Mouse (Mus musculus) kidney, embryonic 14.5 days (tissue): Measurements from ENCODE around the gene Olfr203. TPM values are rescaled to one million over a fixed set of nuclear protein-coding genes. Genes with fewer than 3 reads are reported as not detected.
"Not testable (repeated sequence)": the region's sequence is repeated elsewhere in the genome, so short reads cannot be mapped to it uniquely, and the experiment has no call there.

Source experiments
- ATAC-seq: fragments of 200-750 bp; cut with Nextera tagmentation; 2 replicates; pipeline ENCODE4 v1.8.0; 2017; ENCODE audit warnings: moderate number of reproducible peaks, mild to moderate bottlenecking, moderate TSS enrichment, moderate library complexity; ENCODE audit not compliant: low FRiP score, low TSS enrichment
- H3K27ac ChIP-seq: fragments of 300-500 bp; sonication (generic); 2 replicates; pipeline ENCODE4 v1.5.1; 2014; ENCODE audit warnings: low read depth, mild to moderate bottlenecking, low read length, moderate library complexity, mixed read lengths
- H3K27me3 ChIP-seq: fragments of 300-500 bp; sonication (generic); 2 replicates; pipeline ENCODE4 v1.6.1; 2014; ENCODE audit warnings: mild to moderate bottlenecking, low read length; ENCODE audit not compliant: control insufficient read depth, insufficient read depth
- H3K36me3 ChIP-seq: fragments of 300-500 bp; sonication (generic); 2 replicates; pipeline ENCODE4 v1.6.1; 2014; ENCODE audit warnings: low read length, mixed read lengths; ENCODE audit not compliant: control insufficient read depth, insufficient read depth
- H3K4me1 ChIP-seq: fragments of 300-500 bp; sonication (generic); 2 replicates; pipeline ENCODE4 v1.6.1; 2014; ENCODE audit warnings: low read length, mixed read lengths; ENCODE audit not compliant: control insufficient read depth, insufficient read depth
- H3K4me2 ChIP-seq: fragments of 300-500 bp; sonication (generic); replicated peaks from 2 replicates; pipeline ENCODE4 v1.6.1; 2014; ENCODE audit warnings: low read depth, mild to moderate bottlenecking, low read length
- H3K4me3 ChIP-seq: fragments of 300-500 bp; sonication (generic); 2 replicates; pipeline ENCODE4 v1.5.1; 2014; ENCODE audit warnings: mild to moderate bottlenecking, low read length
- H3K9ac ChIP-seq: fragments of 300-500 bp; sonication (generic); 2 replicates; pipeline ENCODE4 v1.6.1; 2014; ENCODE audit warnings: low read depth, mild to moderate bottlenecking, low read length, moderate library complexity
- H3K9me3 ChIP-seq: fragments of 300-500 bp; sonication (generic); 2 replicates; pipeline ENCODE4 v1.6.1; 2016; ENCODE audit warnings: low read length; ENCODE audit not compliant: control insufficient read depth
- WGBS: fragments of 180-500 bp; shearing (Covaris S2); extraction: QIAGEN DNeasy Blood & Tissue Kit; methylation state at CpG from one replicate; pipeline ENCODE4 v1.1.7; 2014; 5-methylcytosine and 5-hydroxymethylcytosine counted together
- polyA plus RNA-seq: library from polyadenylated mRNA; unstranded; fragments of >200 nt; fragmentation: Nextera tagmentation; extraction: Ambion mirVana; gene quantifications from 2 replicates; pipeline ENCODE4 v1.2.1, GENCODE M21; 2014

Gene Olfr203
- not detected in 2 replicates for polyA plus RNA-seq

DNA sequence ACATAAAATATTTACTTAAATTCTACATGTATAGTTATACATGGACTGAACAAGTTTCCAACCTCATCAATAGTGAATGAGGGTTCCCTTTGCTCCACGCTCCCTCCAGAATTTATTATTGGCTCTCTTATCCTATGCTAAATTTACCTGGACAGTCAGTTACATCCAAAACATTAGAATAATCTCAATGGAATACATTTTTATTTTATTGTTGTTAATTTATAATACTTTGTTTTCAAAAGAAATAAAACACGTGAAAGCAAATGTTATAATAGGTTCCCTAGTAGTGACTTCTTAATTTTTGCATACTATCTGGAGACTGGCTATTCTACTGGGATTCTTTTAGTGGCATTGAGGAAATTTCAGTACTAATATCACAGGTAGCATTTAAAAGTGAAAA lies at the start of gene Olfr203:
TSS of gene Olfr203 (plus strand) at position 301 of the 400 bp plus-strand sequence.
- ATAC-seq = no peak
- no peak within 1 kb of the TSS for H3K4me3 ChIP-seq
- WGBS = 86% methylated on average over 2 of the region's 2 CpGs

DNA sequence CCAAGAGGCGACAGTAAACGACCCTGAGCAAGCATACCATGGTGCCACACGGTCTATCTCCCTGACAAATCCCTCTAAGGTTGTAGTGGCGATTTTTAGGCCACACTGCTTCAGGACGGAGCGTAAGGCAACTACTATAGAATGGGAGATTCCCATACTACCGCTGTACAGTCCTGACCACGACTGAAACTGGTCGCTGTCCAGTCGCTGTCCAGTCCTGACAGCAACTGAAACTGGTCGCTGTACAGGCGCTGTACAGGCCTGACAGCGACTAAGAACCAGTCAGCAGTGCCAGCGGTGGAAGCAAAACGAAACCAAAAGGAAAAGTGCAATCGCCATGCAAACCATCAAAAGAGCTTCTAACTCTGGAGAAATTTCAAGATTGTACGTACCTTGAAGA lies 49.0 kb upstream of the Olfr203 start:
- no peak for ATAC-seq

More for the DNA sequence above, at the start of gene Olfr203:
- H3K9ac ChIP-seq = no peak within 1 kb of the TSS
- H3K4me1 ChIP-seq = no peaks in the 10 kb centered on the region
- no peak within 1 kb of the TSS for H3K27ac ChIP-seq
- no peaks in the 10 kb centered on the region for H3K9me3 ChIP-seq
- H3K4me2 ChIP-seq = no peak within 1 kb of the TSS
- no peaks in the 10 kb centered on the region for H3K27me3 ChIP-seq
- H3K36me3 ChIP-seq = no peaks in the 10 kb centered on the region

DNA sequence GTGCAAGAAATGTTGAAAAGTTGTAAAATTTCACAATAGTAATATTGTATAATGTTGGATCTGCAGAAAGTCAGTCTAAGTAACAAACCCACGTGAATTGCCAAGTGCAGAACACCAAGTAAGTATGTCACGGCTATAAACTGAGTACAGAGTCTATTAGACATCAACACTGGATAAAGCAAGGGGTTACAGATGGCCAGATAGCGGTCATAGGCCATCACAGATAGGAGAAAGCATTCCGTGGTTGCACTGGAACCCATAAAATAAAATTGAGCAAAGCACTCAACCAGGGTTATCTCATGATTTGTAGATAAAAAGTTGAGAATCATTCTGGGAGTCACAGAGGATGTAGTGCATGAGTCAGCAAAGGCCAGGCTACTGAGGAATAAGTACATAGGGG lies 29.6 kb upstream of the Olfr203 start:
- not testable (repeated sequence) for ATAC-seq, H3K9me3 ChIP-seq

More for the DNA sequence above, 49.0 kb upstream of the Olfr203 start:
- Histone ChIP-seq H3K4me2 (no peak overlapping the region), H3K4me1 (no peaks in the 10 kb centered on the region), H3K36me3 (no peaks in the 10 kb centered on the region), H3K4me3 (no peak overlapping the region), H3K9ac (no peak overlapping the region), H3K27me3 (no peaks in the 10 kb centered on the region), H3K9me3 (no peaks in the 10 kb centered on the region), H3K27ac (no peak overlapping the region)
- 87% methylated on average over 17 of the region's 17 CpGs for WGBS

DNA sequence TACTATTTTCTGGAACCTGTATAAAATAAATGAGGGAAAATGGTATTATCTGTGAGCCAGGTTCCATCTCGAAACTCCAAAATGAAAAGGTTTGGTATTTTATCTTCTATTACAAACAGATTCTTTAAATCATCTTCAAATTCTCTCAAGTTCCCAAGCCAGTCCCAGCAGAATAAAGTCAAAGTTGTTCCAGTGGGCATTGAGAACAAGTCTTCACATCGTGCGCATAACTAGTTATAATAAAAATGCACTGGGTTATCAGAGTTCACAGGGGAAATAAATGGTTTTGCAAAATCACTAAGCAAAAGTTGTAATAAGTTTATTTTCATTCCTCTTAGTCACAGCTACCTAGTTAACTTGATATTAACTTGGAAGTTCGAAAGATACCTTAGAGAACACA lies 26.1 kb upstream of the Olfr203 start, which contains the start of gene Olfr201:
TSS of gene Olfr201 (minus strand) at position 101 of the 400 bp plus-strand sequence.
- WGBS = 87% methylated on average over 4 of the region's 4 CpGs
- H3K27ac ChIP-seq, ATAC-seq, H3K27me3 ChIP-seq, H3K4me1 ChIP-seq, H3K36me3 ChIP-seq, H3K4me3 ChIP-seq, H3K4me2 ChIP-seq, H3K9me3 ChIP-seq, H3K9ac ChIP-seq: not testable (repeated sequence)

More for the DNA sequence above, 29.6 kb upstream of the Olfr203 start:
- 73% methylated on average over 4 of the region's 4 CpGs for WGBS
- H3K4me3 ChIP-seq, H3K27ac ChIP-seq, H3K4me2 ChIP-seq, H3K27me3 ChIP-seq, H3K9ac ChIP-seq, H3K4me1 ChIP-seq, H3K36me3 ChIP-seq: not testable (repeated sequence)

DNA sequence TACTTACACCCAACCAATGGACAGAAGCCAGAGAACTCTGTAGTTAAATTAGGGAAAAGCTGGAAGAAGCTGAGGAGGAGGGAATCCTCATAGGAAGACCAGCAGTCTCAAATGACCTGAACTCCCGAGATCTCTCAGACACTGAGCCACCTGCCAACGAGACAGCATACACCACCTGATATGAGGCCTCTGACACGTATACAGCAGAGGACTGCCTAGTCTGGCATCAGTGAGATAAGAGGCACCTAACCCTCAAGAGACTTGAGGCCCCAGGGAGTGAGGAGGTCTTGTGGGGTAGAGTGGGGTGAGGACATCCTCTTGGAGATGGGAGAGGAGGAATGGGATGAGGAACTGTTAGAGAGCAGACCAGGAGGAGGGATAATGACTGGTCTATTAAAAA lies 18.1 kb upstream of the Olfr203 start:
- WGBS = 63% methylated on average over 3 of the region's 3 CpGs
- H3K4me1 ChIP-seq = no peaks in the 10 kb centered on the region
- H3K27me3 ChIP-seq = no peaks in the 10 kb centered on the region
- H3K4me2 ChIP-seq = no peak overlapping the region
- ATAC-seq = no peak
- H3K4me3 ChIP-seq = no peak overlapping the region
- no peaks in the 10 kb centered on the region for H3K36me3 ChIP-seq
- no peak overlapping the region for H3K27ac ChIP-seq
- no peaks in the 10 kb centered on the region for H3K9me3 ChIP-seq
- no peak overlapping the region for H3K9ac ChIP-seq

DNA sequence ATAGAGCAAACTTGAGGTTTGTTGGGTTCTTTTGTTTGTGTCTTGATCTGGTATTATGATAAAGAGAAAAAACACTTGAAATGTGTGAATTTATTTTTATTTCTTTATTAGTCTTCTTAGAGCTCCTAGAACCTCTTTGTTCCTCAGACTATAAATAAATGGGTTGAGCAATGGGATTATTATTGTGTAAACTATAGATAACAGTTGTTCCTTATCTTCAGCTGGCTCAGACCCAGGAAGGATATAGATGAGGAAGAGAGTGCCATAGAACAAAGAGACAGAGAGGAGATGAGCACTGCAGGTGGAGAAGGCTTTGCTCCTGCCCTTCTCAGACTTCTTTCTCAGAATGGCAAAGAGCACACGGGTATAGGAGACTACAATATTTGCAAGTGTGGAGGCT lies 15.2 kb upstream of the Olfr203 start:
- Histone ChIP-seq H3K4me1 (no peaks in the 10 kb centered on the region), H3K36me3 (no peaks in the 10 kb centered on the region), H3K27me3 (no peaks in the 10 kb centered on the region), H3K9ac (no peak overlapping the region), H3K9me3 (no peaks in the 10 kb centered on the region), H3K4me2 (no peak overlapping the region), H3K4me3 (no peak overlapping the region), H3K27ac (no peak overlapping the region)
- ATAC-seq = no peak
- WGBS = 79% methylated on average over 1 of the region's 1 CpGs

DNA sequence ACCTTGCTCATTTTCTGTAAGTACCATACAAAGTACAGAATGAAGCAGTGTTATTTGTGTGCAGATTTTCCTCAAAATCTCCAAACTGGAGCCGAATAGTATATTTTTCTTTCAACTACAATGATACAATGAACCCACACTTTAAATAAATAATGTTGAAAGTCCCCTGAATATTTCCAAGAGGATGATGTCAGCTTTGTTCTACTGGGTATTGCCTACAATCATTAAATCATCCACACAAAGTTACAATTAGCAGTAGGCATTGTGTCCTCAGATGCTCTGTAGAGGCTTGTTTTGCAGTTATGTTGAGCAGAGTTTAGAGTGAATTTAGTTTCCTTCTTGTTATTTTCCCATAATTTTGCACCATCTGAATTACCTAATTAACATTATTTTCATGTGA lies 12.0 kb upstream of the Olfr203 start, which contains the start of gene Olfr202:
TSS of gene Olfr202 (minus strand) at position 101 of the 400 bp plus-strand sequence.
- WGBS = 90% methylated on average over 1 of the region's 1 CpGs
- no peak within 1 kb of the TSS for H3K27ac ChIP-seq
- ATAC-seq = no peak

DNA sequence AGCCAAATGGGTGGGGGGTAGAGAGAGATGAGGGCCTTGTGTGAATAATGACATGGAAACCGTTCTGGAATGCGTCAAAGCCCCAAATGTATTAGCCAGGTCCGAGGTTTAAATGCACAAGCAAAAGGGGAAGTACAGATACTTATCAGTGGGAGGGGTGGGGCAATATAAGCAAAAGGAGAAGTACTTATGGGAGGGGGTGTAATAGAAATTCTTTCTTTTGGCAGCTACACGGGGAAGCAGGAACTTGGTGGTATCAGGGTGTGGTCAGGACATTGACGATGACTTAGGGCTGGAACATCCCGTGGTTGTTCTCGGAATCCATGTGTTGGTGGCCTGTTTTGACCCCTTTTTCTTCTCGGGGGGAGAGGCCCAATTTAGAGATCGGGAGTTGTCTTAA lies 11.1 kb upstream of the Olfr203 start:
- not testable (repeated sequence) for H3K4me1 ChIP-seq, H3K36me3 ChIP-seq, H3K9me3 ChIP-seq, H3K9ac ChIP-seq, H3K4me3 ChIP-seq, H3K27ac ChIP-seq, ATAC-seq, H3K4me2 ChIP-seq, H3K27me3 ChIP-seq
- WGBS = 78% methylated on average over 9 of the region's 9 CpGs

More for the DNA sequence above, 12.0 kb upstream of the Olfr203 start, which contains the start of gene Olfr202:
- Histone ChIP-seq H3K27me3 (no peaks in the 10 kb centered on the region), H3K36me3 (no peaks in the 10 kb centered on the region), H3K4me1 (no peaks in the 10 kb centered on the region), H3K9ac (no peak within 1 kb of the TSS), H3K4me2 (no peak within 1 kb of the TSS), H3K4me3 (no peak within 1 kb of the TSS), H3K9me3 (no peaks in the 10 kb centered on the region)

DNA sequence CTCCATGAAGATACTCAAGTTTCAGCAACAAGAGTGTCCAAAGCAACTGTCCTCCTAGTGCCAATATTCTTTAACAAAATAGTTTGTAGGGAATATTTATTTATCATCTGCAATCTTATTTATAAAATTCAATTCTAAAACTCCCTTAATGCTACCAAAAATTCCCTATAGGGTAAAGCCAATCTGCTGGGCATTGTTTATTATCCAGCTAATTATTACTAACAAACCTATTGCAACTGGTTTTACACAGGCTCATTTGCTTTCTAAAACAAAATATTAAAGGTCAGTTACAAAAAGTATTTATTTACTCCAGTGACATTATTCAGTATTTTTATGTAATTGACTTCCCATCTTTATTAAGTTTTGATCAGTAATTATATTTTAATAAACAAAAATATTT lies 19.5 kb downstream of the Olfr203 start, which contains the start of gene Olfr204:
TSS of gene Olfr204 (minus strand) at position 101 of the 400 bp plus-strand sequence.
- Histone ChIP-seq H3K9me3 (no peaks in the 10 kb centered on the region), H3K4me1 (no peaks in the 10 kb centered on the region), H3K27me3 (no peaks in the 10 kb centered on the region), H3K4me2 (no peak within 1 kb of the TSS), H3K4me3 (no peak within 1 kb of the TSS), H3K9ac (no peak within 1 kb of the TSS), H3K27ac (no peak within 1 kb of the TSS), H3K36me3 (no peaks in the 10 kb centered on the region)
- no peak for ATAC-seq
